Mouse (Mus musculus) c-Kit-positive CD71-positive TER-119-negative erythroid progenitor cells, embryonic 14.5 days (primary cell): ENCODE results near the gene Lancl1.

ENCODE experiments used
- DNase-seq: peaks from one replicate; pipeline ENCODE4 v3.0.0-alpha.2; 2013; ENCODE audit warnings: low read depth

Lancl1 gene

DNA sequence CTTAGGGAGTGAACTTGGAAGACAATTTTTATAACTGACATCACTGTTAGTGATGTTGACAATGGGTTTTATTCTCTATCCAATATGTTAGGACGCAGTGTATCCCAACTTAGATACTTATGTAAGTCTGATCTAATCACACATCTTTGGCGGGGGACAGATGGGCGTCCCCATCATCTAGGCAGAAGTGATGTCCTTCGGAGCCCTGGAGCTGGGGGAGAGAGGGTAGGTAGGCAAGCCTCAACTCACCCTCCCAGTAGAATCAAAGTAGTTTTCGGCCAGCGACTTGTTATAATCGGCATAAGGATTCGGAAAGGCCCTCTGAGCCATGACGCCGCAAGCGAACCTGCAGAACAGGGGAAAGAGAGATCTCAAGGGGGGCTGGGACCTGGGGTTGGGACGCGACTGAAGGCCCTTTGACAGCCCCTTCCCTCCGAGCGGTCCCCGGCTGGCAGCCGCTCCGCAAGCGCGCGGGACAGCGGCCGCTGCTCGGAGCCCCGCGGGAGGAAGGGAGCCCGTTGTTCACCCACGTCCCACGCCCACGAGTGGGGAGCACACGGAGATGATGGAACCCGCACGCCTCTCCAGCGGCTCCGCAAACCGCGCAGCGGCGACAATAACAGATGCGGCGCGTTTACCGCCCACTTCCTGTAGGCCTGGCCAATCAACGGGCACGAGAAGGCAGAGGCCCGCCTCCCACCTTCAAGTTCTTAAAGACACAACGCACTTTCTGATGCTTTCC is at the start of gene Lancl1:
Gene Lancl1 (minus strand): TSS at position 627 of the 742 bp plus-strand sequence.
- DNase-seq: peak; percentile 74

DNA sequence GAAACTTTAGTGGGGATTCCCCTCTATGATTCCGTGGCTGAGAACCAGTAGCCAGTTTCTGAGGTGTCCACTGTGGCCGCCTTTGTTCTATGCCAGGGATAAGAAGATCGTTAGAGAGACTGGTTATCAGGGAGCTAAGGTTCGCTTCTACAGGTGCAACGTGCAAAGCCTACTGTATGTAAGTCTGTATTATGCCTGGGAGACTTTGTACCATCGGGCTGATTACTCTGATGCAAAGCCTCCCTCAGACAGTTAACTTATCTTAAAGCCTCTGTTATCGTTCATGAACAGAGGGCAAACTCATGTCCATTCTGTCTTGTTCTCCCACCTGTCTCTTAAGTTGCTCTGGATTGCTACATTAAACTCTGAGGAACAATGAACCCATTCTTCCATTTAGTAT is 40.5 kb upstream of the Lancl1 start:
- no peak for DNase-seq

DNA sequence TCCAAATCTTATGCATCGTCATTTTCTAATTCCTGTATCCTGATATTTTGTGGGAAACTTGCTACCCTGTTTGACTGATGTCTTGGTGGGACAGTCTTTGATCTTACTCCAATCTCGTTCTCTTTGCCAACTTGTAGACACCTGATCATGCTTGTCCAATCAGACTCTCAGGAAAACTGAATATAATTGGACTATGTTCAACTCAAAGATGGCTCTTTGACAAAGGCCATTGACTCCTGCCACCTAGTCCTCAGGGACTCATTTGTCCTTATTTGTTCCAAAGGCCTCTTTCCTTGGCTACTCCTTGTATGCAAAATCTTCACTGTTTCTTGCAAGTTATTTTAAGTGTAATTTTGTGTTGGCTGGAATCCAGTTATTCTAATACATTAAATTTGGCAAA is 40.0 kb upstream of the Lancl1 start:
- no peak for DNase-seq

DNA sequence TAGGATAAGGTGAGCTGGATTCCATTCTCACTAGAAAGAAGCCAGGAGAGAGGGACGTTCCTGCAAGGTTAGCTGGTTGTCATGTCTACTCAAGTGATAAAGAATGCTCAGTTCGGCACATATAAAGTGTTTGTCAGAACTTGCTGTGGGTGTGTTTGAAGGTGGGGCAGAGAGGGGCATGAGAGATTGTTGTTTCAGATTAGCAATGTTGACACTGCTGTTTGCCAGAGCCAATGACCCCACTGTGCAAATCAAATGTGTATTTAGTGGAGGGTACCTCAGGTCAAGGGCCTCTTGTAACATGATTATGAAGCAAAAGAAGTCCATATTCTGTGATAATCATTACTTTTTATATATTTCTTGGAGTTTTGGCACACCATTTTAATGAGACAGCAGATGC is 39.1 kb upstream of the Lancl1 start:
- no peak for DNase-seq

DNA sequence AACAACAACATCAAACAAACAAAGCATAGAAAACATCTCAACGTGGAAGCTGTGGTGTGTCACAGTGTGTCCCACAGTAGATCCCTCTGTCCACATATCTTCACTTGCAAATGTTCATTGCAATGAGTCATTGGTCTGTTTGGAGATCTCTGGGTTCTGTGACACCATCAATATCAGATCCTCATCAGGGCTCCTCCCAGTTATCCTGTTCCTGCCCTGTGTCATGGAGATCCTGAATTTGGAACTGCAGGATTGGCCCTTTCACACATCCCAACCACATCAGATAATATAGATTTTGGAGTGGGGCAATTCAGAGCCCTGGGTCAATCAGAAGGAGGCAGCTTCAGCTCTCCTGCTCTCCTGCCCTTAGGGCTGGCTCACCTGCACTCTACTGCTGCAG is 28.9 kb upstream of the Lancl1 start:
- no peak for DNase-seq

DNA sequence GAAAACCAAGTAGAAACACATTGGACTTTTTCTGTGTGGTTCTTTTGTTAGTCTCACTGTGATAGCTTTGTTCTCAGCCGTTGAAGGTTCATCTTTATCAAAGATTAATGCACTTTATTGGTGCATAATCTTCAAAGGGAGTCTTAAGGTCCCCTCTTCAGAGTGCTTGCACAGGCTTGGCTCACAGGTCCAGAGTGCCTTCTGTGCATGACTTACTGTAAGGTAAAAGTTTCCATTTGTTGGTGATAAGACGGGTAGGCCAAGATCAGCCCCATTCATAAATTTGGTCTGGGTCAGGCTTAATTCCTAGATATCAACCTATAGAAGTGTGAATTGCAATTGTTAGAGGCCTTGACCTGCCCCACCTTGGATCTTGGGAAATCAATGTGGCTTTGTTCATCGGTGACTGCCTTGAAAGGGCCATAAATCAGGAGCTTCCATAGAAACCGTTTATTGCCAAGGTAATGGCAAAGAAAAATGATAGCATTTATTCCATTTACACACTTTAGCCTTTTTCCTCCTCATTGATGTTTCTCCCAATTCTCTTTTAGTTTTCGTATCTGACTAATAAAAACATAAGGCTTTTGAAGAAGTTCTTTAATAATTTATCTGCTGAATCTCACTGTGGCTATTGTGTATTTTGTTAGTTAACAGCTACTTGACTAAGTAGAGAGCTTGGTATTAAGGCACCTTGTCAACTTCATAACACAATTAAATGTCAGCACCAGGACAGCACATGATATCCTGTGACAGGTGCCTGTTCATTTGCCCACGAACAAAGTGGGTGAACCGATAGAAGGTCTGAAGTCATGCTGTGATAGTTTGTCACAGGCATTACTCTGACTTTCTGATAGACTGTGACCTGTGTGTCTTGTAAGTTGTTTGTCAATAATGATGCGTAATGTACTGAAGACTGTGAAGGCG is 26.9 kb upstream of the Lancl1 start:
- DNase-seq: no peak

DNA sequence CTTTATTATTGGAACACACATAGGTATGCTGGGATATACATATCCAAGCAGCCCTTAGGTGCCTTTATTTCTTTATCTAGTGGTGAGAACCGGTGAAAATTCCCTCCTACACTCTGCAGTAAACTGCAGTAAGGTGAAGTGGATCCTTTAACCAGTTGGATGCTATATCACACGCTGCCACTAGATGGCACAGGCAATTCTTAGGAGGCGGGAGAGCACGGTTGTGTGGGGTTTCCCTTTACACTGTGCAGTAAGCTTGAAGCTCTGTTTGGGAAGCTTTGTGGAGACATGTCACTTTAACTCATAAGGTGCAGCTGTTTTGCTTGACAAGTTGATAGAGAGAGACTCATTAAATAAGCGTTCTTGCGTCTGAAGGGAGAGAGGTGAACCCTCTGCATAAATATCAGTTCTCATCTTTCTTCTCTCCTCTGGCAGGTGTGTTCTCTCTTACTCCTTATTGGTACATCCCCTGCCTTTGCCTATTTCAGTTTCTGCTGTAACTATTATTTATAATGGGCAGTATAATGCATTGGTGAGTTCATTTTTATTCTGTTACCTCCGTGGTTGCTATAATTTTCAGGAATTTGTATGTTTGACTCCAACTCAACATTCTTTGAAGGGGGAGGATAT is 22.9 kb upstream of the Lancl1 start:
- peak; percentile 43 for DNase-seq

DNA sequence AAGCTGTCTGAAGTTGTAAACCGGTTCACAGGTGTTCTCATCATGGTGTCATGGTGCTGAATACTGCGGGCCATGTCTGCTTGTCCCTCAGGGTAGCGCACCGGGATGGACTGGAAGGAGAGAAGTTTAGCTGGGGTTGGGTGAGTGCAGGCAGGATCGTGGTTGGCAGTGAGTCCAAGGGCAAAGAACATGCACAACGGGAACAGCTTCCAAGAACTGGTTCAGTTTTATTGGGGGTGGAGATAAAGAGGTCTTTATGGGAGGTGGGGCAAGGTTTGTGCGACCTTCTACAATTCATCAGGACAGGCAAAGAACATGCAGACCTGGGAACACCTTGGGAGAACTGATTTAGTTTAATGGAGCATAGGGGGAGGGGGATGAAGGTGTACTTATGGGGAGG is 17.1 kb upstream of the Lancl1 start:
- no peak for DNase-seq

DNA sequence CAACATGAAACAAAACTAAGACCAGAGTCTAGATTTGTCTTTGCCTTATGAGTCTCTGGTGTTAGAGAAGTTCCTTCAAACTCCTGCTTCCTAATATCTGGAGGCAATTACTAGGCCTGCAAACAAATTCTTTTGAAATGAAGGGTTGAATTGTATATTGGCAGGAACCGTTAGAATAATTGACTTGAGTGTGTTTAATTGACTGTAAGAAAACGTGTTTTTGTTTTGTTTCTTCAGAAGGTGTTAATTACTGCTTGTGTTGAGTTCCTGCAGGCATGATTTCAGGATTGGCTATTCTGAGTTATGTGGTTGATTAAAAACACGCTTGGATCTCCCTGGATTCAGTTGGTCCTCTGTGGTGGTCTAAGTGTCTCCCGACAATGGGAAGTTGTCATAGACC is 14.0 kb upstream of the Lancl1 start:
- DNase-seq: no peak

DNA sequence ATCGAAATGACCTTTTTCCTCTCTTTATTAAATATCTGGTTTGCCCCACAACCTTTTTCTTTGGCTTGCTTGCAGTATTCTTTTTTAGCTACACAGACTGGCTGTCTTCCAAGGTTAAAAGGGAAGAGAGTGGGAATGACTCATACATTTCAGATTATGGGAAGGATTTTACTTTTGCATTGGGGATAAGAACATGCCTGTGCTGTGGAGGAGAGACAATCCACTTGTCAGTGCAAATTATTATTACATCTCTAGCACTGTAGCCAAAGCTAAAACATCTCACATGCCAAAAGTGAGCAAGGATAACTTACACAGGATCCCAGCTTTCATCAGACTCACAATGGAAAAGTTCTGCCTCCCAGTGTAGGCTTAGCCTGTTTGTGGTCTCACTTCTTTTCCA is 10.9 kb upstream of the Lancl1 start:
- no peak for DNase-seq

DNA sequence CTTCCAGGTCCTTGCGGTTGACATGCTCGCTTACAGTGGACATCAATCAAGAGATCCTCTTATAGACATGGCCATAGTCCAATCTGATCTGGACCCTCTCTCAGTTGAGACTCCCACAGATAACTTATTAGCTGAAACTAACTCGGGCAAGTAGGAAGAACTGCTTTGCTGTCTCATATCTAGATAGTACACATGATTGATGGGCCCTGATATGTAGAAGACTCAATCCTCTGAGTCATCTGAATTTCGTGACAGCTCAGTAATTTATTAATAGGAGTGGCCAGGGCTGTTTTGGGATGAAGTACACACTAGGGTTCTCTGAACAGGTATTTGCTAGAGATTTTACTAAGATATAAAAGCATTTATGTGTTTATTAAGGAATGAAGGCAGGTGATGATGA is 10.0 kb upstream of the Lancl1 start:
- no peak for DNase-seq

DNA sequence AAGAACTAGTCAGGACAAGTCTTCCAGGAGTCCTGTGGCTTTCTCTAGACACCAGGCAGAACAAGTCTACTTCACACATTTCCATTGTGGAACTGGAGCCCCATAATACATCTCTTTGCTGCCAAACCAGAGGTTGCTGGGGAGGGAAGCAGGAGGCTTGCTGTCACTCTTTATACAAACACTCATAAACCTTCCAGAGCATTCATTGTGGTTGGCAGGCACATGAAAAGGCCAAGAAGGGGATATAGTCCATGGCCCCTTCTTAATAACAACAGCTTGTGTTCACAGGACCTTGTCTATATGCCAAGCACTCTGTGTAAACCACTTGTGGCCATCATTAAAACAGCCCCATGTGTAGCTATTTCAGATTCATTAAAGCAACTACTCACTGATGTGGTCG is 6.4 kb upstream of the Lancl1 start:
- no peak for DNase-seq

DNA sequence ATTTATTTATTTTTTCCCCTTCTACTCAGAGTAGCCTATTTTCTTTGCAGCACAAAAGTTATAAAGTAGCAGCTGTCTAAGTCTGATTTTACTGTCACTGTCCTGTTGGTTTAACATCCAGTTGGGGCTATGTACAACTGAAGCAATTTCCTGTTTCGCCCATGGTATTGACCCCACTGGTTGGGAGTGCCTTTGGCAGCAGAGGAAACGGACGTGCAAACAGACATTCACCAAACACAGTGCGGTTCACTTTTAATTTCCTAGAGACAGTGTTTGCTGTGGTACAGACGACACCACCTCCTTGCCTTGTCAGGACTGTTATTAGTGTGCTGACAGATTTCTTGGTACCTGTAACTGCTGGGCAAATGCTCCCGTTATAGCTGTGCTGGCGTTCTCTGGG is 3.9 kb upstream of the Lancl1 start:
- DNase-seq: no peak

DNA sequence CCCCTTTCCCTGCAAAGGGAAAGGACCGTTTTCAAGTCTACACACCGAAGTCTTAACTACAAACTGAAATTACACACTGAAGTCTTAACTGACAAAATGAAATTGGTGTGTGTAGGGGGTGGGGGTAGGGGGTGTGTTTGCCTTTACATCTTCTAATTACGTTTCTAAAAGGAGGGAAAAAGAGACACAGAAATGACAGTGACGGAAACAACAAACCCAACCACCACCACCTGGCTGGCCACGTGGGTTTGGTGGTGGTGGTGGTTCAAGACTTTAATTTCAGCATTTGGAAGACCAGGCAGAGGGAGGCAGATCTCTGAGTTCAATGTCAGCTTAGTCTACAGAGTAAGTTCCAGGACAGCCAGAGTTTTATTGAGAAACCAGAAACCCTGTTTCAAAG is 411 bp upstream of the Lancl1 start:
- DNase-seq: no peak

DNA sequence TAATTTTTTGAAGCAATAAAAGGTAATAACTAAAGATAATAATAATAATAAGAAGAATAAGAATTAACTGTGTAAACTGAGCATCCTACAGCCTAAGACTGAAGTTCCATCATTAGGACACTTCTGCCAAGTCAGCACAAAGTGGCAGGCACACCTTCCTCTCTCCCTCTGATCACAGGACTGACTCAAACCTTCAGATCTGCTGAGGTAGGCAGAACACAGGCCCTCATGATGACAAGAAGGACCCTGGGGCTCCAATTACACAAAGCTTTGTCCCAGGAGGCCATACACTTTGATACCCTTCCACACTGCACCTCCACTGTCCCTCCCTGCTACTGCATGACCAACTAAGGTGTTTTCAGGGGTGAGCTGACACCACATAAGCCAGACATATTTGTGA is 1.5 kb downstream of the Lancl1 start:
- DNase-seq: no peak

DNA sequence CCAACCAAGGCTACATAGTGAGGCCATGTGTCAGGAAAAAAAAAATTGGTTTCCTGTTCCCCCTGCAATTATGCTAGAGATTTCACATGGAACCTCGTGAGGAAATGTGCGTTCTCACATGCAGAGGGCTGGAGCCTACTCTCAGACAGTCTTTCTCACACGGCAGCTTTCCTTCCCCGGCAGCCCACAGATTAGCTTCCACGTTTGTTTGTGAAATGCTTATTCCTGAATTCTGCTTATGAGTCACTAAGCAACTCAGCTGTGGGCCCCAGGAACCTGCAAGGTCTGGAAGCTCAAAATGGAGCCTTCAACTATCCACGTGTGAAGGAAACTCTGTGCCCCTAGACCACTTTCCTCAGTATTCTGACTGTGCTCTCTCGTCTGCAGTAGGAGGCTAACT is 5.4 kb downstream of the Lancl1 start:
- no peak for DNase-seq

DNA sequence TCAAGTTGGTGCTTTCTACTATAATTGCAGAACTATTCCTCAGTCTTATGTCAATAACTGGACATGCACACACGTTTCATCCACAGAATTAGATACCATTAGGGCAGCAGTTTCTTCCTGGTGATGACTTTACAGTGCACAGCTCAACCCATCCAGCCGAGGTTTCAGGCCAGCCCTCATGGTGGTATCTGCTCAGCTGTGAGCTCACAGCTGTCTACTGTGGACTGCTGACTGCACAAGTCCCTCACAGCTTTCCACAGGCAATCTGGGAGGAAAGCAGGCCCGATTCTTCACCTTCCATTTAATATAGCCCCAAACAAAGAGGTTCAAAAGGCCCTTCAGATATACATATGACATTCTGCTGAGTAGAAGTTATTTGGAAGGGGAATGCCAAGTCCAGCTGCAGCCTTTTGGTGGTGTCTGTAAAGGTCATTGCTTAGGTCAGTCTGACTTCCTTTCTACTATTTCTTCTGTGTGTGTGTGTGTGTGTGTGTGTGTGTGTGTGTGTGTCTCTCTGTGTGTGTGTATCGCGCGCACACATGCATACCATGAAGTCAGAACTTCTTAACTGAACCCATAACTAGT is 11.7 kb downstream of the Lancl1 start:
- no peak for DNase-seq

DNA sequence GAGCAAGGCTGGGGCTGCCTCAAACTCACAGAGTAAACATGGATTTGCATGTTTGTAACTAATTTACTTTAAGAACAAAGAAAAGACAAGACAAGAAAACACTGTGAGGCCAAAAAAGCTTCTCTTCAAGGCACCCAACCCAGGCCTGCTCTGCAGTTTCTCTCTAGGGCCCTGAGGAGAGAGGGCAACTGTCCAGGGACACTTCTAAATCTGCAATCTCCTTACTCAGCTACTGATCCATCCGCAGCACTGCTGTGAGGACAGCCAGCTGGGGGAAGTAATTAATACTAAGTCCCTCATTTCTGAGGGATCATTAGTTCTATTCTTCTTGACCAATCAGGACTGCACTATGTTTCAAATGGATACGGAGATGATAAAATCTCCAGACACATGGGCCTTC is 12.5 kb downstream of the Lancl1 start:
- DNase-seq: no peak

DNA sequence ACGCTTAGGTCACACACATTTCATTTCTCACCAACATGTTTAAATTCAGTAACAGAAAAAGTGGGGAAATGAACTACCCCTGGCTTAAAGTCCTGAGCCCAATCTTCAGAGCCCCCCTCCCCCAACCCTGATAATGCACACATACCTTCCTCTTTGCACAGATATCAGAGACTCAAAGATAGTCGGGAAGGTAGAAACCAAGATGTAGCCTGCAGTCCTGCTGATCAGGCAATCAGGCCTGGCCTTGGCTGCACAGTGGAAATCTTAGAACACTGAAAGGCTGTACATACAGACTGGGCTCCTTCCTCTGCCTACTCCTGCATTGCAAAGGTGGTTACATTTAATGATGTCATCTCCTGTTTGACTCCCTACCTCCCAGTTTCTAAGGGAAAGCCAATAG is 15.9 kb downstream of the Lancl1 start:
- no peak for DNase-seq

DNA sequence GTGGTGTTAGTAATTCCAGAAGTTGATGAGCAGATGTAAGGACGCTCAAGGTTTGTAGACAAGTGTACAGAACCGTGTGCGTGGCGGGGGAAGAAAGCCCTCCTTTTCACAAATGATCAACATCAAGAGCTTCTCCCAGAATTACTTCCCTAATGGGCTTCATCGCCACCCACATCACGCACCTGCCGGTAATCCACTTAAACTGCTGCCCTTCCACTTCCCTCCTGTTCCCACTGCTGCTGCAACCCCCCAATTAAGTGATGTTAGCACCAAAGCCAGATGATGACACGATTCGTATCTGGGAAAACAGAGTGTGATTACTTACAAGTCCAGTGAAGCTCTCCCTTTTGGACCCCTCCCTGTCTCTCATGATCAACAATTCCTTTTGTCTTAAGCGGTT is 16.6 kb downstream of the Lancl1 start:
- no peak for DNase-seq

DNA sequence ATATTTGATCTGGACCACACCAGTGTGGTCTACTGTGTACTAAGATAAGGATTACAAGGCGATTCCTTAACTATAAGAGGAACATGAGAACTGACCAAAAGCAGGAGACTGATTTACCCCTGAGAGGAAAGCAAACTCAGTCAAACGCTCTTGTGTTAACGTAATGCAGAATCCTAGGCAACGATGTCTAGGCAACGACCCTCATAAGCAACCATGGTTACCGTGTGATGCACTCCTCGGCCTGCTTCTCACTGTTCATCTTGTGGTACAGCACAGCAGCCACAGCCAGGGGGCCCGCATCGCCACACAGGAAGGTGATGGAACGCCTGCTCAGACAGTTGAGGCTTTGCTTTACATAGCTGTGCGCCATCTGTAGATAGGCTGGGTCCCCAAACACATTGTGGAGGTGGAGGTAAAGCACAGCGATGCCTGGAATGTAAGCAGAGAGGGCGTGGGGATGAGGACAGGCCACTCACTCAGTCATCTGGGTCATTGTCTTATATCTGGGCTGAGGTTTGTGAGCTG is 18.0 kb downstream of the Lancl1 start:
- DNase-seq: no peak

DNA sequence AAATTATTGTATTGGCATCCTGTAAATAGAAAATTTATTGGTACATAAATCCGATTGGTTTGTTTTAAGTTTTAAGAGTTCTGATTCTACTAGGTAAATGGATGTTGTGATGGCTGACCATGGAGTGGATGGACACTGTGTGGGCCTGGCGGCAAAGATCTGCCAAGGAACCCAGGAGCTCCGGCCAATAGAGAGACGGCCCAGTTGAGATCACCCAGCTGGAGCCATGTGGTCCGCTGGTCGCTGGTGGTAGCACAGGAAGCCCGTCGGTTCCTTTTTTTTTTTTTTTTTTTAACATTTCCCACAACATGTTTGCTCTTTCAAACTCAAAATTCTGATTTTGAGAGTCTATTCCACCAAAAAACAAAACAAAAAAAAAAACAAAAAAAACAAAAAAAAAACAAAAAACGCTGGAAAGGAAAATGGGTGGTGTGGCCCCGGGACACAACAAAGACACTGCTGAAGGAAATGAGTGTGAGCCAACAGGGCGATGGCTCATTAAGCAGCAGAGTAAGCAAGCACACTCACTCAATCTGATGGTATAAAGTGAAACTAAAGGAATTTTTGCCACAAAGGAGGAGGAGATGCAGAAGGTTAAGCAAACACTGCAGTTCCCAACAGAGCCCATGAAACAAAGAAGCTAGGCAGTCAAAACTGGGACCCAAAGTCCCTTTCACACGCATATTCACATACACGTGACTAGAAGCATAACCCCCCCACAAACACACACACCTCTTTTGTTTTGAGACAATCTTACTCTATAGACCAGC is 21.4 kb downstream of the Lancl1 start:
- no peak for DNase-seq
